Mouse (Mus musculus) erythroblast, adult 5-6 weeks (primary cell): ENCODE measurements around the gene Ntn4. TPM values are rescaled to one million over a fixed set of nuclear protein-coding genes. Genes with fewer than 3 reads are reported as not detected.
A peak's percentile ranks its signal among the peaks of the same experiment; 100 is the strongest.

Experiments used
- ATAC-seq: replicated peaks from 2 replicates; pipeline ENCODE4 v1.8.0; 2016; ENCODE audit warnings: moderate number of reproducible peaks, mild to moderate bottlenecking, moderate TSS enrichment, inconsistent platforms; ENCODE audit not compliant: poor library complexity, low FRiP score, severe bottlenecking
- total RNA-seq, 2 experiments: library from RNA; stranded (forward) in 1 of 2; stranded (reverse) in 1 of 2; fragments of 150-400 nt in 1 of 2; fragments of 200-764, 138-1000 nt in 1 of 2; gene quantifications; 2 replicates each; pipeline versions ENCODE4 v1.2.3 to v1.2.4; 2015 to 2017; ENCODE audit warnings: low replicate concordance in 2 of 2

The Ntn4 gene
- total RNA-seq, 2 experiments from 2014 or later = 8.8 to 12.6 TPM

- ATAC-seq = peak; percentile 53
These were observed 706 bp downstream of the Ntn4 start for GRCm38 (mm10) chr10:93640953-93641820.

DNA sequence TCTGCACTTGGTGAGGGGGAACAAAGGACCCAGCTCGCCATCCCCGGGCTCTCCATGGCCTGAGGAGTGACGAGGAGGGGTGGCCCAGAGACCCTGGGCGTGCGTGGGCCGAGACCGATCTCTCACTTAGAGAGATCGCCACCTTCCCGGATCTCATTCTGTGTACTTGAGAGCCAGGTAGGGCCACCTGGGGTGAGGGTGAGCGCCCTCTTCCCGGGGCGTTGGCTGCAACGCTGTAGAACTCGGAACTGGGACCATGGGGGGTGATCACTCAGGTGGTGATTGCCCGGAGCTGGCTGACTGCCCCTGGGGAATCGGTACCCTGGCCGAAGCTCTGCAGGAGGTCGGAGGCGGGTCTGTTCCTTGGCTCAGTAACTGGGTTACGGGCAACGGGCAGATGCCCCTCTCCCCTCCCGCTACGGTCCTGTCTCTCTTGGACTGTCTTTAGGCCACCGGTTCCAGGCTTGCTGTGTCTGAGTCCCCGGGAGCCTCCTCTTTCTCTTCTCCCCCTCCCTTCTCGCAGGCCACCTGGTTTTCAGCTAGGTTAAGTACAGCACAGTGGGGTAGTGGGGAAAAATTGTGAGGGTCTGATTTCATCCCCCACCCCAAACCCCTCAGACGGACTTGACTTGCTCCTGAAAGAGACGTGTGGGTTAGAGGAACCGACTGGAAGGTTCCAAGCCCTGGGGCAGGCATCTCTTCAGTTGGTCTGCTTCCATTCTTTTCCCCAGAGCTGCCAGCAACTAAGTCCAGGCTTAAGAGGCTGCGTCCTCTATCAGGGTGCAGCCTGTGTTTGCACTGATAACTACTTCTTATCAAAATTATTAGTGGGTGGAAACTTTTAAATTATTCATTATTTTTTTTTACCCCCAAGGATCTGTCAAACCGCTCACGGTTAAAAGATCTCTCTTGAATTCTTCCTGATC, 1.6 kb downstream of the Ntn4 start:
- ATAC-seq = peak; percentile 73

- ATAC-seq = no peak
These were observed 2.4 kb downstream of the Ntn4 start for GRCm38 (mm10) chr10:93642897-93643296.

DNA sequence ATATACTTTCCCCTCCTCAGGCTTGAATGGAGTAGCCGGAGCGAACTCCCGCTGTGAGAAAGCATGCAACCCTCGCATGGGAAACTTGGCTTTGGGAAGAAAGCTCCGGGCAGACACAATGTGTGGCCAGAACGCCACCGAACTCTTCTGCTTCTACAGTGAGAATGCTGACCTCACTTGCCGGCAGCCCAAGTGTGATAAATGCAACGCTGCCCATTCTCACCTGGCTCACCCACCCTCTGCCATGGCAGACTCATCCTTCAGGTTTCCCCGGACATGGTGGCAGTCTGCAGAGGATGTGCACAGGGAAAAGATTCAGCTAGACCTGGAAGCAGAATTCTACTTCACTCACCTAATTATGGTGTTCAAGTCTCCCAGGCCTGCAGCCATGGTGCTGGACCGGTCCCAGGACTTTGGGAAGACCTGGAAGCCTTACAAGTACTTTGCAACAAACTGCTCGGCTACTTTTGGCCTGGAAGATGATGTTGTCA, 4.0 kb downstream of the Ntn4 start:
- ATAC-seq = no peak

DNA sequence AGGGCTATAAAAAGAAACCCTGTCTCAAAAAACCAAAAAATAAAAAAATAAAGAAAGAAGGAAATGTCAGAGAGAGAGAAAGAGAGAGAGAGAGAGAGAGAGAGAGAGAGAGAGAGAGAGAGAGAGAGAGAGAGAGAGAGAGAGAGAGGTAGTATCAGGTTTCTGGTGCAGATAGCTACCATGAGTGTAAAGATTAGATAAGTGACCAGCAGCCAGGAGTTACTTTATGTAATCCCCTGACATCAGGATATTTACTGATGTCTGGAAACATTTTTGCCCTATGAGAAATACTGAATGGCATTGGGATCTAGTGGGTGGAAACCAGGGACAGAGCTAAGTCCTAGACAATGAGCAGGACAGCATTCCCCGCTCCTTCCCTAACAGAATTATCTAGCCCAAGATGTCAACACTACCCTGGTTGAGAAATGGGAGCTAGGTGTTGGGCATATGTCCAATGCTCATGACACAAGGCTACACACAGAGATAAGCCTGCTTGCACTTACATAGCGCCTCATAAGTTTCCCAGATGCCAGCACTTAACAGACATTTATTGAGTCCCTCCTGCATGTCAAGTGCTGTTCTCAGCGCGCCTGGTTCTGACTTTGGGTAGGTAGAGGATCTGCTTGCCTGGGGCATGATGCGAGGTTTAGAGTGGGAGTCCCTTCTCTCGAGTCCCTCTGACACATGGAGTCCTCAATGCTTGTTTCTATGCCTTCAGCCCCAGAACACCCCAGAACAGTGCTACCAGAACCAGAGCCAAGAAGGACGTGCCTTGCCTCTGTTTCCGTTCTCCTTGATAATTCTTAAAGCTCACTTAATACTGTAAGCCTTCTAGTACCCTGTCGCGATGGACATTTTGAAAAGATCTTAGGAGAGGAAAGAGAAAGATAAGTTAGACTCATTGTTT, 7.4 kb downstream of the Ntn4 start:
- peak; percentile 90 for ATAC-seq

- peak; percentile 46 for ATAC-seq
These were observed 8.2 kb downstream of the Ntn4 start for GRCm38 (mm10) chr10:93648598-93649102.

GRCm38 (mm10) chr10:93649127-93649526, 8.6 kb downstream of the Ntn4 start:
- ATAC-seq = no peak

DNA sequence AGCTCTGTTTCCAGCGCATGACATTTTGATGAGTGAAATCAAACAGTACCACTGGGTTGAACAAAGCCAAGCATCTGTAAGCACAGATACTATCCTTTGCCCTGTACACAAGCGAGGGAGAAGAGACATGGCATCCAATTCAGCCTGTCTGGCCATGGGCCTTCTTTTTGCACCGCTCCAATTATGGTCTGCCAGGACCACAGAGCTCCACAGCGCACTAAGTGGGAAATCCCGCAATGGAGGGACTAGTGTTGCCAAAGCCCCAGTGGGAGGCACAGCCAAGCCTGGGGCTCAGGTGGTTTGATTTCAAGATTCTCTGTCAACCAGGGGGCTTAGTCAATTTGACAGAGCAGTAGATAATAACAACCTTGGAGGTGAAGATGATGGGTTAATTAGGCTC, 9.1 kb downstream of the Ntn4 start:
- ATAC-seq = no peak

GRCm38 (mm10) chr10:93653322-93653721, 12.8 kb downstream of the Ntn4 start:
- ATAC-seq = no peak

DNA sequence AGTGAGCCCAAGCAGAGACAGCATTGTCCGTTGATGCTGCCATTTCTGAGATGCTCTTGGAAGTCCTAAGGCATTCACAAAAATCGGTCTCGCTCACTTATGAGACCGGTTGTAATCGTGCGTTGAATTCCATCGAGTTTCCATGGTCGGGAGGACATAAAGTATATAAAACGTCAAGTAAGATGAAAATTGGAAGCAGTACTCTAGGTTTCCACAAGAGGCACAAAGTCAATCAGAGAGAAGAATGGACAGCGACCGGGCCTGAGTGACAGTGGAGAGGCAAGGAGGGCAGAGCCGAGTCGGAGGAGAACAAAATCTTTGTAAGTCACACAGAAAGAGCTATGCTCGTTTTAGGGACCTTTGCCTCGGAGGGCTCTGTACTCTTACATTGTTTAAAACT, 14.9 kb downstream of the Ntn4 start:
- ATAC-seq = 0 out of 2 replicates have a peak, but pooled peaks have one; percentile 5

- no peak for ATAC-seq
These were observed 19.3 kb downstream of the Ntn4 start for GRCm38 (mm10) chr10:93659792-93660191.

DNA sequence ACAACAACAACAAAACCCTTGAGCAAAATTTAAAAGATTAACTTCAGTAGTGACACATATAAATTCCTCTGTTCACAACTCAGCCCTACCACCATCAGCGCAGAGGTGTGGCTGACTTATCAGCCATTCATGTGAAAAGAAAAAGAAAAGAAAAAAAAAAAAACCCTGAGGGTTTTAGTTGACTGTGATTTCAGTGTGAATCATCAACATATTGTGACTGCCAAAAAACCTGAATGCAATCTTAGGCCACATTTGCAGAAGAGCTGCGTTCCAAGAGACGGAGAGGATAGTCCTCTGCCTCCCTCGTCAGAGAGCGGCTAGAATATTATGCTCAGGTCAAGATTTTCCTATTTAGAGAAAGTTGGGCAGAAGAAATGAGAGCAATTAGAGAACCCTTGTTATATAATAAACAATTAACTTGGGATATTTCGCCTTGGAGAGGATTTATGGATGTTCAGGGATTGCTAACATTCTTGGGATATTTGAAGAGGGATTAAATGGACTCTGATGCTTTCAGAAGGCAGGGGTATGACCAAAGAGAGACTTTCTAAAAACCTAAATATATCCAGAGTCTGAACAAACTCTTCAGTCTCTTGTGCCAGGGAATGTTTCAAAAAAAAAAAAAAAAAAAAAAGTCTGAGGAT, 21.0 kb downstream of the Ntn4 start:
- ATAC-seq = no peak

- ATAC-seq = no peak
These were observed 21.5 kb downstream of the Ntn4 start for GRCm38 (mm10) chr10:93662018-93662417.

- ATAC-seq = peak; percentile 92
These were observed 25.7 kb downstream of the Ntn4 start for GRCm38 (mm10) chr10:93666222-93666621.

- ATAC-seq = peak; percentile 18
These were observed 26.5 kb downstream of the Ntn4 start for GRCm38 (mm10) chr10:93666996-93667395.

DNA sequence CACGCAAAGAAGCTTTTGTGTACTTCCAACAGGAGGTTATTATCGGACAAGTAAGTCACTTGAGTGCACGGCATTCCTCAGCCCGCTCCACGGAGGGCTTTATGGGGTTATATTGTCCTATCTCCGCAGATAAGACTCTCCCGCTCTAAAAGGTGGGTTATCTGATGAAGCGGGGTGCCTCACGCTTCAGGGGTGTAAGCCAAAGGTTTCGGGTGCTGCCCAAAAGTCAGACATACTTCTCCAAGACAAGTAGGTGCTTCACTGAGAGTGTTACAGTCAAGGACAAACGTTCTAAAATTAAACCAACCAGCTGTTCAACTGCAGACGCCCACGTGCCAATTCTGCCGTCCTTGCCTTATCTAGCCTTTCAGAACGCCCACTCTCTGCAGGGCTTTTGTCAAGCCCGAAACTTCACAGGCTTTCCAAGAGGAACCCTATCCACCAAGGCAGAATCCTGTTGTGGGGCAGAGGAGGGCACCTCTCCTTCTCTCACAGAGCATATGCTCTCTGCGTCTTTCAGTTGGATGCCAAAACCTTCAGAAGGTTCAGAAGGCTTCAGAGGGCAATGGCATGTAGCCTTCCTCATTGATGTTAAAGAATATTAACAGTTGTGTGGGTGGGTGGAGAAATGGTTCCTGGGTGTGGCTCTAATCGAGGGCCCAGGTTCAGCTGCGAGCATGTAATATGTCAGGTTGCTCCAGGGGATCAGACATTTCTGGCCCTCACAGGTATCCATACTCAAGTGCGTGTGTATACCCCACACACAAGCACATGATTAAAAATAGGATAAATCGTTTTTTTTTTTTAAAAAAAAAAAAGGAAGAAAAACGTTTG, 32.4 kb downstream of the Ntn4 start:
- ATAC-seq = peak; percentile 72

GRCm38 (mm10) chr10:93679191-93680007, 38.9 kb downstream of the Ntn4 start:
- ATAC-seq = peak; percentile 85
